Mouse (Mus musculus) CH12.LX (cell line): ENCODE results near the gene Anks3. TPM values are rescaled to one million over a fixed set of nuclear protein-coding genes. Genes with fewer than 3 reads are reported as not detected.

Experiments
- DNase-seq: peaks from one replicate; pipeline ENCODE4 v3.0.0-alpha.2; 2013; ENCODE audit errors: extremely low read depth
- H3K27ac ChIP-seq: 2 replicates; pipeline ENCODE4 v1.5.1; 2012; ENCODE audit warnings: low read depth, mild to moderate bottlenecking, control low read depth, moderate library complexity; ENCODE audit not compliant: insufficient read depth
- H3K27me3 ChIP-seq: replicated peaks from 2 replicates; pipeline ENCODE3; 2012; ENCODE audit warnings: inconsistent platforms
- H3K36me3 ChIP-seq, 2 experiments: replicated peaks in 1 of 2; 2 replicates each; pipeline versions ENCODE3 to v1.6.1; 2012; ENCODE audit warnings: inconsistent platforms in 1 of 2, low read length in 1 of 2, mild to moderate bottlenecking in 1 of 2, mixed read lengths in 1 of 2, moderate library complexity in 1 of 2; ENCODE audit not compliant: control insufficient read depth in 1 of 2, insufficient read depth in 1 of 2
- H3K4me1 ChIP-seq, 2 experiments: 2 replicates each; pipeline ENCODE4 v1.6.1; 2012; ENCODE audit warnings: inconsistent platforms in 1 of 2, moderate library complexity in 1 of 2; ENCODE audit not compliant: insufficient read depth in 2 of 2, control insufficient read depth in 1 of 2
- H3K4me2 ChIP-seq: 2 replicates; pipeline ENCODE4 v1.6.1; 2012; ENCODE audit warnings: low read depth, mild to moderate bottlenecking, control low read depth; ENCODE audit not compliant: poor library complexity, insufficient read depth, severe bottlenecking
- H3K4me3 ChIP-seq, 3 experiments: fragments of 150-350 bp in 1 of 3; sonication (generic) in 1 of 3; replicated peaks in 1 of 3; 2 replicates each; pipeline versions ENCODE3 to v1.5.1; 2011 to 2012; ENCODE audit warnings: low read depth in 2 of 3, low read length in 2 of 3, mild to moderate bottlenecking in 2 of 3, moderate library complexity in 2 of 3, control low read depth in 1 of 3, improper control_type of control experiment in 1 of 3, inconsistent platforms in 1 of 3, mixed read lengths in 1 of 3; ENCODE audit not compliant: poor library complexity in 1 of 3
- H3K79me2 ChIP-seq: replicated peaks from 2 replicates; pipeline ENCODE4 v1.6.1; 2012; ENCODE audit warnings: mild to moderate bottlenecking, moderate library complexity; ENCODE audit not compliant: control insufficient read depth, poor library complexity, insufficient read depth, severe bottlenecking; ENCODE audit errors: extremely low read depth
- H3K9ac ChIP-seq: 2 replicates; pipeline ENCODE4 v1.6.1; 2012; ENCODE audit warnings: low read depth, mild to moderate bottlenecking, control low read depth, moderate library complexity; ENCODE audit not compliant: insufficient read depth
- H3K9me3 ChIP-seq: replicated peaks from 2 replicates; pipeline ENCODE3; 2012; ENCODE audit warnings: low read length, inconsistent platforms, mixed read lengths
- CHD1 ChIP-seq: IDR thresholded peaks from 2 replicates; pipeline ENCODE4 v1.6.1; 2012; ENCODE audit warnings: low read depth, low read length, improper control_type of control experiment, inconsistent platforms
- CHD2 ChIP-seq: IDR thresholded peaks from 2 replicates; pipeline ENCODE4 v1.6.1; 2011; ENCODE audit warnings: low read length, improper control_type of control experiment
- CTCF ChIP-seq, 2 experiments: IDR thresholded peaks in 1 of 2; conservative IDR thresholded peaks in 1 of 2; 2 replicates each; pipeline ENCODE4 v1.5.1; 2011 to 2012; ENCODE audit warnings: low read depth in 2 of 2, low read length in 2 of 2, improper control_type of control experiment in 1 of 2, inconsistent platforms in 1 of 2, mild to moderate bottlenecking in 1 of 2, moderate library complexity in 1 of 2
- E2F4 ChIP-seq: IDR thresholded peaks from 2 replicates; pipeline ENCODE4 v1.6.1; 2011; ENCODE audit warnings: low read depth, low read length, improper control_type of control experiment; ENCODE audit not compliant: insufficient replicate concordance
- ETS1 ChIP-seq: conservative IDR thresholded peaks from 2 replicates; pipeline ENCODE4 v1.6.1; 2012; ENCODE audit warnings: low read depth, mild to moderate bottlenecking, inconsistent platforms, low read length, improper control_type of control experiment, moderate library complexity
- HCFC1 ChIP-seq: IDR thresholded peaks from 2 replicates; pipeline ENCODE4 v1.6.1; 2012; ENCODE audit warnings: low read depth, mild to moderate bottlenecking, inconsistent platforms, low read length, improper control_type of control experiment
- IRF4 ChIP-seq: IDR thresholded peaks from 2 replicates; pipeline ENCODE4 v1.6.1; 2014; ENCODE audit warnings: low read depth, mild to moderate bottlenecking, inconsistent platforms, low read length, improper control_type of control experiment
- JUN ChIP-seq: IDR thresholded peaks from 2 replicates; pipeline ENCODE4 v1.6.1; 2011; ENCODE audit warnings: low read depth, mild to moderate bottlenecking, low read length, improper control_type of control experiment, moderate library complexity; ENCODE audit not compliant: insufficient read depth
- MAFK ChIP-seq: IDR thresholded peaks from 2 replicates; pipeline ENCODE4 v1.6.1; 2011; ENCODE audit warnings: low read length, improper control_type of control experiment; ENCODE audit not compliant: insufficient replicate concordance
- MAZ ChIP-seq: IDR thresholded peaks from 2 replicates; pipeline ENCODE4 v1.6.1; 2012; ENCODE audit warnings: low read depth, mild to moderate bottlenecking, inconsistent platforms, low read length, improper control_type of control experiment, moderate library complexity
- MEF2A ChIP-seq: IDR thresholded peaks from 2 replicates; pipeline ENCODE4 v1.6.1; 2014; ENCODE audit warnings: low read depth, mild to moderate bottlenecking, inconsistent platforms, low read length, improper control_type of control experiment, borderline replicate concordance
- NELFE ChIP-seq: IDR thresholded peaks from 2 replicates; pipeline ENCODE4 v1.6.1; 2011; ENCODE audit warnings: low read depth, low read length, improper control_type of control experiment
- NRF1 ChIP-seq: IDR thresholded peaks from 2 replicates; pipeline ENCODE4 v1.6.1; 2014; ENCODE audit warnings: low read depth, mild to moderate bottlenecking, inconsistent platforms, low read length, improper control_type of control experiment, moderate library complexity
- PAX5 ChIP-seq: IDR thresholded peaks from 2 replicates; pipeline ENCODE4 v1.6.1; 2012; ENCODE audit warnings: low read length, inconsistent platforms, mixed read lengths
- POLR2A ChIP-seq: IDR thresholded peaks from 2 replicates; pipeline ENCODE4 v1.6.1; 2011; ENCODE audit warnings: low read depth, mild to moderate bottlenecking, improper control_type of control experiment, low read length
- RCOR1 ChIP-seq: conservative IDR thresholded peaks from 2 replicates; pipeline ENCODE4 v1.6.1; 2012; ENCODE audit warnings: low read depth, mild to moderate bottlenecking, inconsistent platforms, low read length, improper control_type of control experiment
- SMC3 ChIP-seq: IDR thresholded peaks from 2 replicates; pipeline ENCODE4 v1.6.1; 2011; ENCODE audit warnings: low read depth, low read length, improper control_type of control experiment
- TBP ChIP-seq: conservative IDR thresholded peaks from 2 replicates; pipeline ENCODE4 v1.6.1; 2011; ENCODE audit warnings: low read depth, low read length, improper control_type of control experiment
- TCF12 ChIP-seq: IDR thresholded peaks from 2 replicates; pipeline ENCODE4 v1.6.1; 2014; ENCODE audit warnings: low read depth, mild to moderate bottlenecking, inconsistent platforms, low read length, improper control_type of control experiment
- UBTF ChIP-seq: IDR thresholded peaks from 2 replicates; pipeline ENCODE4 v1.6.1; 2012; ENCODE audit warnings: low read depth, mild to moderate bottlenecking, inconsistent platforms, low read length, improper control_type of control experiment, moderate library complexity
- USF2 ChIP-seq: conservative IDR thresholded peaks from 2 replicates; pipeline ENCODE4 v1.6.1; 2011; ENCODE audit warnings: low read depth, low read length, improper control_type of control experiment
- ZC3H11A ChIP-seq: IDR thresholded peaks from 2 replicates; pipeline ENCODE4 v1.6.1; 2012; ENCODE audit warnings: low read depth, mild to moderate bottlenecking, inconsistent platforms, low read length, improper control_type of control experiment
- dilution Hi-C: fragments of 300-500 bp; cut with MboI; formaldehyde crosslinking; loops from 2 replicates; pipeline ENCODE4 v1.14.3; 2020; ENCODE audit warnings: low sequenced_read_pairs; ENCODE audit not compliant: extremely low pct_unique_long_range_greater_than_20kb, extremely low pct_ligation_motif_present
- in situ Hi-C: fragments of 300-500 bp; cut with MboI; formaldehyde crosslinking; loops from 3 replicates; pipeline ENCODE4 v1.14.3; 2019; ENCODE audit warnings: low sequenced_read_pairs, low pct_ligation_motif_present, low pct_unique_long_range_greater_than_20kb, mixed read lengths
- polyA plus RNA-seq: library from polyadenylated mRNA; unstranded; fragments of >175 nt; gene quantifications from 2 replicates; pipeline ENCODE4 v1.2.1, GENCODE M21; 2012; ENCODE audit warnings: low read depth; ENCODE audit not compliant: insufficient read length
- total RNA-seq, 2 experiments: library from RNA; depleted of rRNA; stranded (reverse); fragments of 300-350 nt in 1 of 2; fragments of >200 nt in 1 of 2; gene quantifications; 2 replicates each; pipeline ENCODE4 v1.2.3; 2012 to 2014

The Anks3 gene
- total and polyA plus RNA-seq, 3 experiments: 17.0 to 34.9 (median 24.4) TPM

GRCm38 (mm10) chr16:4957446-4957845 lies 6.6 kb downstream of the Anks3 start:
- Histone ChIP-seq H3K79me2 (peaks cover 4% of the 10 kb centered on the region), H3K9ac (no peak overlapping the region), H3K27ac (no peak overlapping the region), H3K4me3 (no peak overlapping the region), H3K4me1 (peaks cover 4 to 53% of the 10 kb centered on the region in 2 experiments), H3K4me2 (no peak overlapping the region), H3K27me3 (no peaks in the 10 kb centered on the region), H3K9me3 (no peaks in the 10 kb centered on the region), H3K36me3 (peaks cover 58 to 82% of the 10 kb centered on the region in 2 experiments)
- no peak for DNase-seq
- in situ Hi-C loops (no loop called here), dilution Hi-C loops (no loop called here)
- no peak for TF ChIP-seq CTCF (conservative IDR thresholded peaks at IDR 0.05 in 1 of 2, IDR thresholded peaks at IDR 0.05 in 1 of 2; ENCODE audit: low read depth in 2 of 2, low read length in 2 of 2)
- no peak for TF ChIP-seq MEF2A
- TF ChIP-seq RCOR1: no peak
- no peak for TF ChIP-seq UBTF
- no peak for TF ChIP-seq HCFC1
- no peak for TF ChIP-seq CHD2
- no peak for TF ChIP-seq NRF1
- TF ChIP-seq TBP: no peak

GRCm38 (mm10) chr16:4956609-4957008 lies 7.4 kb downstream of the Anks3 start:
- dilution Hi-C loops (no loop called here), in situ Hi-C loops (no loop called here)
- peaks cover 61 to 90% of the 10 kb centered on the region in 2 experiments for H3K36me3 ChIP-seq

More at GRCm38 (mm10) chr16:4956609-4957008, 7.4 kb downstream of the Anks3 start:
- Histone ChIP-seq H3K9me3 (no peaks in the 10 kb centered on the region), H3K9ac (no peak overlapping the region), H3K4me2 (no peak overlapping the region), H3K4me1 (peaks cover 0 to 45% of the 10 kb centered on the region in 2 experiments; a peak in 2 of 4 replicates), H3K4me3 (no peak overlapping the region), H3K27me3 (no peaks in the 10 kb centered on the region), H3K79me2 (no peaks in the 10 kb centered on the region; the same call in none of the 2 replicates), H3K27ac (no peak overlapping the region)
- DNase-seq: no peak
- TF ChIP-seq TCF12 (no peak), HCFC1 (no peak), NELFE (no peak), POLR2A (no peak), ETS1 (no peak), MAFK (no peak), CHD1 (no peak), JUN (no peak), MAZ (no peak), USF2 (no peak), IRF4 (no peak), NRF1 (no peak), SMC3 (no peak), ZC3H11A (no peak), CTCF (conservative IDR thresholded peaks at IDR 0.05 in 1 of 2, IDR thresholded peaks at IDR 0.05 in 1 of 2; ENCODE audit: low read depth in 2 of 2, low read length in 2 of 2) (no peak), RCOR1 (no peak), PAX5 (no peak), E2F4 (no peak)
